Mouse (Mus musculus) splenic B cell, adult 2 months (primary cell): ENCODE measurements around the gene Samd4.

Source experiments
- DNase-seq: peaks from one replicate; pipeline ENCODE4 v3.0.0-alpha.2; 2011; ENCODE audit warnings: low read depth, low spot score
- H3K27me3 ChIP-seq: 2 replicates; pipeline ENCODE4 v1.6.1; 2012; ENCODE audit warnings: mild to moderate bottlenecking, low read length, moderate library complexity, mixed read lengths; ENCODE audit not compliant: control insufficient read depth, poor library complexity, insufficient read depth, severe bottlenecking
- H3K36me3 ChIP-seq: 2 replicates; pipeline ENCODE4 v1.6.1; 2012; ENCODE audit warnings: mild to moderate bottlenecking, low read length, moderate library complexity, mixed read lengths; ENCODE audit not compliant: control insufficient read depth, poor library complexity, insufficient read depth, severe bottlenecking

Gene Samd4

DNA sequence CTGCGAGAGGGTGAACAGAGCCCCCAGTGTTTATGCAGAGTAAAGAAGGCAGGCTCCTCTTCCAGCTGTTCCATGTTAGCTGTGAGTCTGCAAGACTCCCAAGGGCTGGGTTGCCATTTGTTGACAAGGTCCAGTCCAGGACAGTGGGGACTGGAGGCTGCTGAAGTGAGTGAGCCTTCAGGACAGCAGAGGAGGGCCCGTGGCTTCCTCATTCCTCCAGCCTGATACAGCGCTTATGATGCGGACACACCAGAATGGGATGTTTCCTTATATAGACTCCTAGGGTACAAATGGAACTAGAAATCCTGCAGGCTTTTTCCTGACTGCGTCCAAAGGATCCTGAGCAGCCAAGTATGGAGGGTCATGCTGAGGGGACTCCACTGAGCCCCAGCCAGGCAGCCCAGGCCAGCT is 3.2 kb downstream of the Samd4 start:
- H3K36me3 ChIP-seq, result no peaks in the 10 kb centered on the region
- DNase-seq, result no peak
- H3K27me3 ChIP-seq, result peaks cover 4% of the 10 kb centered on the region; the same call in 1 of the 2 replicates

GRCm38 (mm10) chr14:46889096-46889495 is 6.4 kb downstream of the Samd4 start:
- no peak for DNase-seq
- peaks cover 3% of the 10 kb centered on the region; the same call in 1 of the 2 replicates for H3K27me3 ChIP-seq
- H3K36me3 ChIP-seq, result no peaks in the 10 kb centered on the region

DNA sequence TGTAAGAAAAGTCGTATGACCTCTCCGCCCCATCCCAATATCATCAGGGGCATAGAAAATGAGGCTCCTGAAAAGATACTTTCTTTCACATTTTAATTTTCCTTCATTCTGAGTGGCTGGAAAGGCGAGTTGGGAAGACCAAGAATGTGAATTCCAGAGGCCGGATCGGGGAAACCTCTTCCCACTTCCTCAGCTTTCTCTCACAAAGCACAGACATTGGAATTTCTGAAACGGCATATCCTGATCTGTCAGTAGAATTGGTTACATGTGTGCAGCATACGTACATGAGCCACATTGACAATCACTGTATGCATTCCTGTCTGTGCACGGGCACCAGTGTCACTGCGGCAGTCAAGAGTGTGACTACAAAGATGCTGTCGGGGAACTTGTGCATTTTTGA is 11.3 kb downstream of the Samd4 start:
- Histone ChIP-seq H3K27me3 (no peaks in the 10 kb centered on the region), H3K36me3 (no peaks in the 10 kb centered on the region)
- no peak for DNase-seq

DNA sequence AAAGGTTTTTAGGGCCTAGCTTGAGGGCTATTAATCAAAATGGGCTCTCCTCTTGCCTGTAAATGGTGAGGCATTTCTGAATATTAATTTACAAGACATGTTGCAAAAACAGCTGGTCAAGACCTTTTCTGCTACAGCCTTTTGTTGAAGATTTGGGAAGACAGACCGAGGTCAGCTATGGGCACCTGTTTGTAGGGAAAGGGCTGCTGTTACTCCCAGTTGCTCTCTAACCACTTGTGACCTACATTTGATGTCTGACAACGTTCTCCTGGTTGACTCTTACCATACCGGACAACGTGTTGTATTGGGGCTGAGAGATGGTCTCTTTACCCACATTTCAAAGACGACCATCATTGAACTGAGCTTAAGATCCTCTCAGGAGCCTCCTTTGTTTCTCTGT is 15.3 kb downstream of the Samd4 start:
- Histone ChIP-seq H3K27me3 (no peaks in the 10 kb centered on the region), H3K36me3 (no peaks in the 10 kb centered on the region)
- no peak for DNase-seq

DNA sequence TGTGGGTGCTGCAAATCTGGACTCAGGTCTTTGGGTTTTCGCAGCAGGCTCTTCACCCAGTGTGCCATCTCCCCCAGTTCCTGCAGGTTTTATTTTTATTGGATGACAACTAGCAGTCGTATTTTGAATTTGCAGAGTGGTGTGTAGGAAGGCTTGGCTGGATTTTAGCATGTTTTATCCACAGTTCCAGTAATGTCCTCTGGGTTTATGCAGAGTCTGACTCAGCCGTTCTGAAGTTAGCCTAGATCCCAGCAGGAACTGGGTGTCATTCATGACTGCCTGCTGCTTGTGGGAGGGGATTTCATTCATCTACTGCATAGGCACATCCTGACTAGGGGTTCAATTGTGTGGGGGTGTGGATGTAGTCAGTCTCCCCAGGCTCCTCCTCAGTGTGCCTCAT is 16.0 kb downstream of the Samd4 start:
- Histone ChIP-seq H3K27me3 (no peaks in the 10 kb centered on the region), H3K36me3 (no peaks in the 10 kb centered on the region)
- no peak for DNase-seq

GRCm38 (mm10) chr14:46902498-46903087 is 19.9 kb downstream of the Samd4 start:
- H3K27me3 ChIP-seq, result no peaks in the 10 kb centered on the region
- no peak for DNase-seq
- no peaks in the 10 kb centered on the region for H3K36me3 ChIP-seq

DNA sequence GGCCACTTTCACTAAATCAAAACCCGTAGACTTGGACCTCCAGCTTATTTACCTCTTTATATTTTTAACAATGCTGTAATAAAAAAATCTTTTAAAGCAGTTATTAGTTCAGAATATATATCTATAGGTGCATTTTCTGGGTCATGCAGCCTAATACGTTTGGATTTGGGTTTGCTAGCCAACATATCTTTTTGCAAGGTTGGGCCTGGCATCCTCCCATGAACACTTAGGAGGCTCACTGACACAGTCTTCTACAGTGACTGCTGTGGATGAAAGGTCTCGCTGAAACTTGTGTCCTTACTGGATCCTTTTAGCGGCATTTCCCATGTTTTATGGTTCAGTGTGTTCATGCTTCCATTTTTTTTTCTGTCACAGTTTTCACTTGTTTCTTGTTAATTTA is 21.6 kb downstream of the Samd4 start:
- Histone ChIP-seq H3K36me3 (no peaks in the 10 kb centered on the region), H3K27me3 (no peaks in the 10 kb centered on the region)
- no peak for DNase-seq

DNA sequence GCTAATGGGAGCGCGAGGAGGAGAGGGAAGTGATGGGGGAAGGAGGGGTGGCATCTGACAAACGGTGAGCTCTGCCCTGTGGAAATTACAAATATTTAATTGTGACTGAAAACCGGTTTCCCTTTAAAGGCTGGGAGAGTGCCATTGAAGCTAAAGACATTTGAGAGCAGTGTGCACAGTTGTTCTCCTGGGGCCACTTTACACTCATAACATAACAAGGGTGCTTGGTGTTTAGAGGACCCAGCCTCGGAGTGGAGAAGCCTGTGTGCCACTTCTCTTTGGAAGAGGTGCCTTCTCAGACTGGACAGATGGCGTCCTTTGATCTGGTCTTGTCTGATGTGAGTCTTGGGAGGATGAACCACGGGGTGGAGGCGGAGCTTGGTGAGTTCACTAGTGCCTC is 26.2 kb downstream of the Samd4 start:
- Histone ChIP-seq H3K36me3 (no peaks in the 10 kb centered on the region), H3K27me3 (no peaks in the 10 kb centered on the region)
- no peak for DNase-seq

GRCm38 (mm10) chr14:46912496-46912895 is 29.8 kb downstream of the Samd4 start:
- Histone ChIP-seq H3K27me3 (no peaks in the 10 kb centered on the region), H3K36me3 (no peaks in the 10 kb centered on the region)
- DNase-seq, result no peak

DNA sequence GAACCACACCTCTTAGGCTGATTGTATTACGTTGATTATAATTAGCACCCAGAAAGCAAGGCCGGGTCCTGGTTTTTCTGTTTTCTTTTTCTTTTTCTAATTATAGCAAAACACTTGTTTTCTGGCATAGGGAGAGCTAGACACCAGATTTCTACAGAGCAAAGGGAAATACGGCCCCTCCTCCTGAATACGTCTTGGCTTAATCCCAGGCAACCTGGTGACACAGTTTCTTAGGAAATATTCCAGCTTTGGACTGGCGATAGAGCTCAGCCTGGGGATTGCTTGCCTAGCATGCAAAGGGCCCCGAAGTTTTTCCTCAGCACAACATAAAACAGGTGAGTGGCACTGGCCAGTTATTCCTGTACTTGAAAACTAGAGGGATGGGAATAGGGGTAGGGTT is 31.7 kb downstream of the Samd4 start:
- DNase-seq, result no peak
- Histone ChIP-seq H3K27me3 (no peaks in the 10 kb centered on the region), H3K36me3 (no peaks in the 10 kb centered on the region)

DNA sequence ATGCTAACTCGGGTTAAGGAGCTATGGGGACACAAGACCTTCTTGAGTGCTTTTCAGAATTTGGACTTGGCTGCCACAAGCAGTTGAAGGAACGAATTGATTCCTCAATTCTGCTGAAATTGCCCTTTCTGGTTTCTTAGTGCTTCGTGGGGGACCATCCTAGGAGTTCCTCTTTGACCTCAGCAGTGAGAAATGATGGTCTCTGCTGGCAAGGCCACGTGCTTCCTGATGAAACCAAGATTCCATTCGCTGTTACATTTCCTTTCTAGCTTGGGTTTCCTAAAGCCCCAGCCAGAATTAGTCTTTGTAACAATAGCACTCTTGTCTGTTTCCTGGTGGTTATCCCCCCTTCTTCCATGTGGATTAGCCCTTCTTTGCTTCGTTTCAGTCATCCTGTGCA is 32.9 kb downstream of the Samd4 start:
- no peaks in the 10 kb centered on the region for H3K36me3 ChIP-seq
- DNase-seq, result no peak
- no peaks in the 10 kb centered on the region for H3K27me3 ChIP-seq

DNA sequence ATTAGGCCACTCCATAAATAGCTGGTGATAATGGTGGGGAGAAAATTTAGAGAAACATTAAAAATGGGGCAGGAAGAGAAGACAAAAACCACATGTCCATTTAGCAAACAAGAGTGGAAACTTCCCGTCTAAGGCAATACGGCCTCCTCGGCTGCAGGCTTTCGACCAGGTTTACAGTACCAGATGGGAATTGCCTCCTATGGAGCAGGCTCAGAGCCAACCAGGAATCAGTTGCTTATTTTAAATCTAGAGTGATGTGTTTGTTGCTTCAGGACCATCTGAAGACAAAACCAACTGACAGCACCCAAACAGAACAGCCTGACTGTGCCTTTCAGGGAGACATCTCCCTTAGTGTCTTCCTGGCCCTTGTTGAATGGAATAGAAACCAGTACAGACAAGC is 33.9 kb downstream of the Samd4 start:
- DNase-seq, result no peak
- Histone ChIP-seq H3K36me3 (no peaks in the 10 kb centered on the region), H3K27me3 (no peaks in the 10 kb centered on the region)

GRCm38 (mm10) chr14:46917136-46917535 is 34.5 kb downstream of the Samd4 start:
- no peak for DNase-seq
- Histone ChIP-seq H3K36me3 (no peaks in the 10 kb centered on the region), H3K27me3 (no peaks in the 10 kb centered on the region)

- DNase-seq, result no peak
- H3K36me3 ChIP-seq, result no peaks in the 10 kb centered on the region
- no peaks in the 10 kb centered on the region for H3K27me3 ChIP-seq
Measured at GRCm38 (mm10) chr14:46917581-46917980, 34.9 kb downstream of the Samd4 start.

- no peak for DNase-seq
- Histone ChIP-seq H3K36me3 (no peaks in the 10 kb centered on the region), H3K27me3 (no peaks in the 10 kb centered on the region)
Measured at GRCm38 (mm10) chr14:46920496-46920895, 37.8 kb downstream of the Samd4 start.
